Mouse (Mus musculus) liver, embryonic 14.5 days (tissue): ENCODE measurements around the gene Baiap2l1.

ENCODE experiments used
- CTCF ChIP-seq: IDR thresholded peaks from 2 replicates; pipeline ENCODE4 v1.5.1; 2016; ENCODE audit warnings: antibody characterized with exemption, low read depth, control low read depth
- EP300 ChIP-seq: IDR thresholded peaks from 2 replicates; pipeline ENCODE4 v1.6.1; 2016; ENCODE audit warnings: antibody characterized with exemption, low read depth

GRCm38 (mm10) chr5:144258131-144258611 is 99.7 kb downstream of the Baiap2l1 start:
- no peak for TF ChIP-seq CTCF
- no peak for TF ChIP-seq EP300
